Mouse (Mus musculus) liver, embryonic 11.5 days (tissue): Measurements from ENCODE around the gene Fcer1a. TPM values are rescaled to one million over a fixed set of nuclear protein-coding genes. Genes with fewer than 3 reads are reported as not detected.
"Not testable (repeated sequence)": the region's sequence is repeated elsewhere in the genome, so short reads cannot be mapped to it uniquely, and the experiment has no call there.

Experiments used
- ATAC-seq: fragments of 200-750 bp; cut with Nextera tagmentation; replicated peaks from 2 replicates; pipeline ENCODE4 v1.8.0; 2017; ENCODE audit warnings: moderate number of reproducible peaks, mild to moderate bottlenecking, moderate TSS enrichment, moderate library complexity; ENCODE audit not compliant: low FRiP score
- DNase-seq: peaks from one replicate; pipeline ENCODE4 v3.0.0-alpha.2; 2017; ENCODE audit warnings: low spot score
- H3K27ac ChIP-seq: fragments of 300-500 bp; sonication (generic); 2 replicates; pipeline ENCODE4 v1.5.1; 2014; ENCODE audit warnings: mild to moderate bottlenecking, low read depth, low read length, control low read depth
- H3K27me3 ChIP-seq: fragments of 300-500 bp; sonication (generic); replicated peaks from 2 replicates; pipeline ENCODE4 v1.6.1; 2014; ENCODE audit warnings: low read length, mixed read lengths; ENCODE audit not compliant: control insufficient read depth, insufficient read depth
- H3K36me3 ChIP-seq: fragments of 300-500 bp; sonication (generic); 2 replicates; pipeline ENCODE4 v1.6.1; 2014; ENCODE audit warnings: mild to moderate bottlenecking, low read length, moderate library complexity, mixed read lengths; ENCODE audit not compliant: control insufficient read depth, insufficient read depth
- H3K4me1 ChIP-seq: fragments of 300-500 bp; sonication (generic); replicated peaks from 2 replicates; pipeline ENCODE4 v1.6.1; 2014; ENCODE audit warnings: low read length, mixed read lengths; ENCODE audit not compliant: control insufficient read depth, insufficient read depth
- H3K4me2 ChIP-seq: fragments of 300-500 bp; sonication (generic); 2 replicates; pipeline ENCODE4 v1.6.1; 2014; ENCODE audit warnings: mild to moderate bottlenecking, control low read depth, moderate library complexity
- H3K4me3 ChIP-seq: fragments of 300-500 bp; sonication (generic); 2 replicates; pipeline ENCODE4 v1.5.1; 2014; ENCODE audit warnings: low read depth, low read length, control low read depth
- H3K9ac ChIP-seq: fragments of 300-500 bp; sonication (generic); 2 replicates; pipeline ENCODE4 v1.6.1; 2014; ENCODE audit warnings: low read depth, low read length, control low read depth
- H3K9me3 ChIP-seq: fragments of 300-500 bp; sonication (generic); 2 replicates; pipeline ENCODE4 v1.6.1; 2016; ENCODE audit warnings: low read length, inconsistent platforms, mixed read lengths; ENCODE audit not compliant: control insufficient read depth
- WGBS: fragments of 180-500 bp; shearing (Covaris S2); extraction: QIAGEN DNeasy Blood & Tissue Kit; methylation state at CpG from one replicate; pipeline ENCODE4 v1.1.7; 2014; 5-methylcytosine and 5-hydroxymethylcytosine counted together
- polyA plus RNA-seq: library from polyadenylated mRNA; unstranded; fragments of >200 nt; fragmentation: Nextera tagmentation; extraction: Ambion mirVana; gene quantifications from 2 replicates; pipeline ENCODE4 v1.2.1, GENCODE M21; 2014

The Fcer1a gene
- 0.16 TPM in 1 of 2 replicates, not detected in the other for polyA plus RNA-seq

- H3K4me3 ChIP-seq = no peak within 1 kb of the TSS
- H3K27ac ChIP-seq = no peak within 1 kb of the TSS
- no peak within 1 kb of the TSS for H3K4me2 ChIP-seq
- no peaks in the 10 kb centered on the region for H3K9me3 ChIP-seq
- no peaks in the 10 kb centered on the region for H3K36me3 ChIP-seq
- H3K9ac ChIP-seq = no peak within 1 kb of the TSS
- ATAC-seq = no peak
- no peak for DNase-seq
- 41% methylated on average over 2 of the region's 2 CpGs for WGBS
- H3K27me3 ChIP-seq = no peaks in the 10 kb centered on the region
- no peaks in the 10 kb centered on the region for H3K4me1 ChIP-seq
Observed at GRCm38 (mm10) chr1:173227081-173227480, at the start of gene Fcer1a. TSS of gene Fcer1a (minus strand) at chr1:173227214.

DNA sequence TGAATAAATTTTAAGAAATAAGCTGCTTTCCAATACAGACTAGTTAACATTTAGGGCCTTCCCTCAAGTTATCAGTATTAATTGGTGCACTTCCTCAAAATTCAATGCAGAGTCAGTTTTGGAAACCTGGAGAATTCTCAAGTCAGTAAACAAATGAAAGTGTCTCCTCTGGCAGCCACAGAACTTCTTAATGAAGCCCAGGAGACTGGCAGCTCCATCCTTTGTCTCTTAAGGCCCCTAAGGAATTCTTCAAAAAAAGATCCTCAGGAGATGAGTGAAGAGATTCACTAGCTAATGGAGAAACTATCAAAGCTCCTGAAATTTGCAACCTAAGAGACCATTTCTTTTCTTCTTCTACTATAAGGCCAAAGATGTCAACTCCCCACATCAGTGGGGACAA, 38.7 kb upstream of the Fcer1a start, which contains the start of gene Olfr418:
TSS of gene Olfr418 (plus strand) at position 301 of the 400 bp plus-strand sequence.
- DNase-seq (no peak), ATAC-seq (no peak)
- Histone ChIP-seq H3K4me2 (no peak within 1 kb of the TSS), H3K27me3 (no peaks in the 10 kb centered on the region), H3K27ac (no peak within 1 kb of the TSS), H3K4me1 (no peaks in the 10 kb centered on the region), H3K36me3 (no peaks in the 10 kb centered on the region), H3K4me3 (no peak within 1 kb of the TSS), H3K9me3 (no peaks in the 10 kb centered on the region), H3K9ac (no peak within 1 kb of the TSS)

DNA sequence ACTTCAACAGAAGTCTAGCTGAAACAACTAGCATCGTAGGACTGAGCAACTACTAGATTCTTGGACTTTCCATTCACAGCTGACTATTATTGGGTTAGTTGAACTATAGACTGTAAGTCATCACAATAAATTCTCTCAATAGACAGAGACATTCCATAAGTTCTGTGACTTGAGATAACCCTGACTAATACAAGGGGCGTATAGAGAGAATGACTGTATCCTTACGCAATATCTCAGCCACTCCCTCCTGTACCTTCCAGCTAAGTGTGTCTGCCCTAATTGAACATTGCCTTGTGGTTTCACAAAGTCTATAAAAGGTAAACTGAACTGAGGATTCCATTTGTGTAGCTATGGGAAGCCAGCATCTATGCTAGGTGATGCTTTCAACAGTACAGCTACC, 22.9 kb upstream of the Fcer1a start:
- WGBS = 85% methylated on average over 3 of the region's 3 CpGs
- Histone ChIP-seq H3K4me2 (no peak overlapping the region), H3K4me3 (no peak overlapping the region), H3K9ac (no peak overlapping the region), H3K4me1 (no peaks in the 10 kb centered on the region), H3K27ac (no peak overlapping the region), H3K27me3 (no peaks in the 10 kb centered on the region), H3K9me3 (no peaks in the 10 kb centered on the region), H3K36me3 (no peaks in the 10 kb centered on the region)
- no peak for DNase-seq
- ATAC-seq = no peak

GRCm38 (mm10) chr1:173237004-173237403, 10.0 kb upstream of the Fcer1a start:
- H3K4me1 ChIP-seq, ATAC-seq, H3K36me3 ChIP-seq, H3K4me2 ChIP-seq, DNase-seq, H3K4me3 ChIP-seq, H3K9ac ChIP-seq, H3K27ac ChIP-seq, H3K27me3 ChIP-seq, H3K9me3 ChIP-seq: not testable (repeated sequence)
- whole genome bisulfite sequencing = 82% methylated on average over 1 of the region's 1 CpGs

DNA sequence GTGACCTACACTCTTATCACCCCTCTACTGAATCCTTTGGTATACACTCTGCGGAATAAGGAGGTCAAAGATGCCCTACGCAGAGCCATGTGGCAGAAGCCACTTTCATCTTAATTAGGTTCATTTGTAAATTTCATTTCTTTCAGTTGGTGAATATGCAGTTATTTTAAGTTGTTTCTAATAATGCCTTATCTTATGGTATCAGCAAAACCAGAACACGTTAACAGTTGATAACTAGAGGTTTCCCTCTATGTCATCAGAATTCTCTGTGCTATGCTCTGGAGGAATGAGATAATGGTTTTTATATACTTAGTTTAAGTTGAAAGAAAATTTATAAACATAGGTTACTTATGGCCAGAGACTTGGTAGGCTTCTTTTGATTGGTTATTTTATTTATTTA, 10.5 kb downstream of the Fcer1a start:
- Histone ChIP-seq H3K4me2 (no peak overlapping the region), H3K36me3 (no peaks in the 10 kb centered on the region), H3K27me3 (no peaks in the 10 kb centered on the region), H3K4me1 (no peaks in the 10 kb centered on the region), H3K9ac (no peak overlapping the region), H3K27ac (no peak overlapping the region), H3K4me3 (no peak overlapping the region), H3K9me3 (no peaks in the 10 kb centered on the region)
- 83% methylated on average over 3 of the region's 3 CpGs for WGBS
- DNase-seq (no peak), ATAC-seq (no peak)

DNA sequence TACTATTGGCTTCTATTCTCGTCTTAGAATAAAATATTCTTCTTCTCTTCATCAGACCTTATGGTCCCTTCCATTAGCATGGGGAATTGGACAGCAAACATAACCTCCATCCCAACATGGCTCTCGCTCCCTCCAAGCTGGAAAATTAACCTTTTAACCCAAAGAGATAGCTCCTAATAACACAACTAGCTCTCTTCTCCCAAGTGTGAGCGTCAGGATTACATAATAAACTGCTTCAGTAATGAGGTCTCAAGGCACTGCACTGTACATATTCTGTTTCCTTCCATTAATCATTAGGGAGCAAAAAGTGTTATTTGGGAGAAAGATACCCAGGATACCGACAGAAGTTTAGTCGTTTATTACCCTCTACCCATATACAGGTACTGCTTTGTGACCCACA, 14.9 kb downstream of the Fcer1a start, which contains the start of gene Olfr1404:
TSS of gene Olfr1404 (plus strand) at position 301 of the 400 bp plus-strand sequence.
- Histone ChIP-seq H3K9me3 (no peaks in the 10 kb centered on the region), H3K27ac (no peak within 1 kb of the TSS), H3K4me3 (no peak within 1 kb of the TSS), H3K9ac (no peak within 1 kb of the TSS), H3K4me2 (no peak within 1 kb of the TSS), H3K27me3 (no peaks in the 10 kb centered on the region), H3K4me1 (no peaks in the 10 kb centered on the region), H3K36me3 (no peaks in the 10 kb centered on the region)
- no peak for ATAC-seq
- no peak for DNase-seq
- 68% methylated on average over 5 of the region's 5 CpGs for WGBS

GRCm38 (mm10) chr1:173197508-173197907, 29.5 kb downstream of the Fcer1a start, which contains the start of gene Olfr218:
TSS of gene Olfr218 (plus strand) at chr1:173197808.
- no peak for ATAC-seq

GRCm38 (mm10) chr1:173196359-173196758, 30.7 kb downstream of the Fcer1a start:
- H3K27ac ChIP-seq = no peak overlapping the region
- H3K4me1 ChIP-seq = no peaks in the 10 kb centered on the region
- no peak overlapping the region for H3K4me2 ChIP-seq
- DNase-seq = no peak
- no peak overlapping the region for H3K9ac ChIP-seq
- H3K36me3 ChIP-seq = no peaks in the 10 kb centered on the region
- no peaks in the 10 kb centered on the region for H3K9me3 ChIP-seq
- no peak overlapping the region for H3K4me3 ChIP-seq
- 64% methylated on average over 2 of the region's 2 CpGs for WGBS
- H3K27me3 ChIP-seq = no peaks in the 10 kb centered on the region
- ATAC-seq = no peak

More at GRCm38 (mm10) chr1:173197508-173197907, 29.5 kb downstream of the Fcer1a start, which contains the start of gene Olfr218:
- 75% methylated on average over 5 of the region's 5 CpGs for WGBS
- Histone ChIP-seq H3K4me2 (no peak within 1 kb of the TSS), H3K9ac (no peak within 1 kb of the TSS), H3K27me3 (no peaks in the 10 kb centered on the region), H3K4me1 (no peaks in the 10 kb centered on the region), H3K36me3 (no peaks in the 10 kb centered on the region), H3K27ac (no peak within 1 kb of the TSS), H3K4me3 (no peak within 1 kb of the TSS), H3K9me3 (no peaks in the 10 kb centered on the region)
- no peak for DNase-seq

DNA sequence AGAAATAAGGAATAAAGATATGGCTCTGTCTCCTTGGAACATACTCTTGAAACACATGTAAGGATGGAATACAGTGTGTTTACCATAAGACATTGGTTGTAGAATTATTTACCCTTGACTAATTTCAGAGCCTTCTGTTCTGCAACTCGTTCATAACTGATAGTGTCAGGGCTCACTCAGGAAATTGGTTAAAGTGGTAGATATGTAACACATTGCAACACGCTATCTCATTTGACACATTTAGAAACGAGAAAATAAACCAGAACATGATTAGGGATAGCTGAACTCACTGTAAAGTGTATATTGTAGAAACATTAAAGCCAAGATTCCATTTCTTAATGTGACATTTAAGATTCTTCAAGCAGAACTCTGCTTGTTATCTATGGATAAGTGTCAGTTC, 35.0 kb downstream of the Fcer1a start:
- no peak for DNase-seq
- H3K9ac ChIP-seq = no peak overlapping the region
- no peak overlapping the region for H3K27ac ChIP-seq
- ATAC-seq = no peak
- H3K36me3 ChIP-seq = no peaks in the 10 kb centered on the region
- H3K9me3 ChIP-seq = no peaks in the 10 kb centered on the region
- no peak overlapping the region for H3K4me2 ChIP-seq
- no peaks in the 10 kb centered on the region for H3K4me1 ChIP-seq
- H3K27me3 ChIP-seq = no peaks in the 10 kb centered on the region
- WGBS = 39% methylated on average over 3 of the region's 3 CpGs
- H3K4me3 ChIP-seq = no peak overlapping the region
